Mouse (Mus musculus) stomach, embryonic 16.5 days (tissue): ENCODE measurements at regions not wholly inside any gene's neighbourhood (a gene's known extent, or its start where the extent isn't known, plus 50 kb on each side); places are given as distances from the start of the nearest gene placed in this dataset.

ENCODE experiments used
- ATAC-seq: fragments of 200-750 bp; cut with Nextera tagmentation; 2 replicates; pipeline ENCODE4 v1.8.0; 2017; ENCODE audit warnings: moderate number of reproducible peaks, moderate TSS enrichment; ENCODE audit not compliant: insufficient read depth, low FRiP score
- H3K27ac ChIP-seq: fragments of 300-500 bp; sonication (generic); 2 replicates; pipeline ENCODE4 v1.5.1; 2014; ENCODE audit warnings: low read length
- H3K27me3 ChIP-seq: fragments of 300-500 bp; sonication (generic); 2 replicates; pipeline ENCODE4 v1.6.1; 2014; ENCODE audit warnings: low read length, control low read depth, mixed read lengths; ENCODE audit not compliant: control insufficient read depth, insufficient read depth
- H3K36me3 ChIP-seq: fragments of 300-500 bp; sonication (generic); 2 replicates; pipeline ENCODE4 v1.6.1; 2014; ENCODE audit warnings: low read length; ENCODE audit not compliant: control insufficient read depth, insufficient read depth
- H3K4me1 ChIP-seq: fragments of 300-500 bp; sonication (generic); 2 replicates; pipeline ENCODE4 v1.6.1; 2014; ENCODE audit warnings: low read length, control low read depth, mixed read lengths; ENCODE audit not compliant: control insufficient read depth, insufficient read depth
- H3K4me2 ChIP-seq: fragments of 300-500 bp; sonication (generic); 2 replicates; pipeline ENCODE4 v1.6.1; 2014; ENCODE audit warnings: low read depth, low read length, mixed read lengths
- H3K4me3 ChIP-seq: fragments of 300-500 bp; sonication (generic); replicated peaks from 2 replicates; pipeline ENCODE4 v1.5.1; 2014; ENCODE audit warnings: mild to moderate bottlenecking, low read length
- H3K9ac ChIP-seq: fragments of 300-500 bp; sonication (generic); 2 replicates; pipeline ENCODE4 v1.6.1; 2014; ENCODE audit warnings: low read length
- H3K9me3 ChIP-seq: fragments of 300-500 bp; sonication (generic); replicated peaks from 2 replicates; pipeline ENCODE4 v1.6.1; 2016; ENCODE audit warnings: low read length, control low read depth; ENCODE audit not compliant: control insufficient read depth
- WGBS: fragments of 180-500 bp; shearing (Covaris S2); extraction: QIAGEN DNeasy Blood & Tissue Kit; methylation state at CpG from one replicate; pipeline ENCODE4 v1.1.7; 2014; 5-methylcytosine and 5-hydroxymethylcytosine counted together

GRCm38 (mm10) chr12:106310171-106310570 lies 300.1 kb downstream of the Vrk1 start:
- no peaks in the 10 kb centered on the region for H3K9me3 ChIP-seq
- H3K27me3 ChIP-seq = no peaks in the 10 kb centered on the region; the same call in 1 of the 2 replicates
- WGBS = 55% methylated on average over 6 of the region's 6 CpGs
- no peak overlapping the region for H3K27ac ChIP-seq
- H3K9ac ChIP-seq = no peak overlapping the region
- no peaks in the 10 kb centered on the region for H3K36me3 ChIP-seq
- no peaks in the 10 kb centered on the region for H3K4me1 ChIP-seq
- H3K4me2 ChIP-seq = peak overlapping the region; percentile 79
- no peak for ATAC-seq
- H3K4me3 ChIP-seq = peak overlapping the region; percentile 57; the same call in 1 of the 2 replicates

DNA sequence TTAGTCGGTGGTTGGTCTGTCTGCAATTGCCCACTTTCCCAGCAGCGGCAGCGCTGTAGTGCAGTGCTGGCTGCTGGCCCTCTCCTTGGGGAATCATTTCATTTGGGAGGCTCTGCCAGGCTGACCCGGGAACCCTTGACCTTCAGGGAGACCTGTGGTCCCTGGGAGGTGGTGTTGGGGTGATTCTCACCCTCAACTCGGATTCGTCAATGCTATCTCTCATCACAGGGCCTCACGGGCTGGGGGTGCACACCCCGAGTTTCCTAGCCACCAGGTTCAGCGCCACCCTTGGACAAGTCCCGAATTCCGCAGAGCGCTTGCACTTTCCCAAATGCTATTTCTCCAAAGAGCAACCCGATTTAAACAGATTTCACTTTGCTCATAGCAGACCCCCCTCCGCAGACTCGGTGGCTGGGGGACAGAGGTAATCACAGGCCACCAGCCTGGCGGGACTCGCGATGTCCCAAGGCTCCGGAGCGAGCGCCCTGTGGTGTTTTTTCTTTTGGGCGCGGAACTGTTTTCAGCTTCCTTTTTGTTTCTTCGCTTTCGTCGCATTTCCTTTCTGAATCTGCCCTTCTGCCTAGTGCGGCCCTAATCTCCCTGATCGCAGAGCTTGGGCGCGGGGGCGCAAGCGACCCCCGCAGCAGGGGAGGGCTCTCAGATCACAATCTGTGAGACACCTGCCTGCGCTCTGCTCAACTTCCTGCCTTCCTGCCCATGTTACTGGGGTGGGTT lies 300.7 kb downstream of the Vrk1 start:
- no peak overlapping the region for H3K27ac ChIP-seq
- H3K4me1 ChIP-seq = no peaks in the 10 kb centered on the region
- no peaks in the 10 kb centered on the region for H3K9me3 ChIP-seq
- under 1% methylated on average over 34 of the region's 34 CpGs for WGBS
- H3K27me3 ChIP-seq = no peaks in the 10 kb centered on the region; the same call in 1 of the 2 replicates
- H3K4me3 ChIP-seq = peak overlapping the region; percentile 57
- H3K4me2 ChIP-seq = peak overlapping the region; percentile 79
- no peak for ATAC-seq
- H3K9ac ChIP-seq = peak overlapping the region; percentile 71
- H3K36me3 ChIP-seq = no peaks in the 10 kb centered on the region

DNA sequence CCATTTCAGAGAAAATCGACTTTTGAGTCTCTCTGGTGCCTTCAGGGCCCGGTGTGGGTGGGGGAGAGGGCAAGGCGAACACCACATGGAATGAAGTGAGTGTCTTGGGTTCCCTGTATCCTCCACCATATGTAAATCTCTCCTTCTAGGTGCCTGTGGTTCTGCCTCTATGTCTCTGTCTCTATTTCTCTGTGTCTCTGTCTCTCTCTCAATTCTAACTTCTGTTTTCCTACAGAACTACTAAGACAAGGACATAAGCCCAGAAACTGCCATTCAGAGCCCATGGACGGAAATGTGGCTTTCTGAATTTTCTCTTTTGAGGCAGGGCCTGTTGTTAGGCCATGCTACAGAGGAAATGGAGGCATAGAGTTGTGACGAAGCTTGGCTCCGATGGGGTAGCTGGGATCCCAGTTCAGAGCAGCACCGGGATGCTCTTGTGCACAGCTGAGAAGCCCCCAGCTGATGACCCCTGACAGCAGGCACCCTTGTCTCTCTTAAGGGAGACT lies 301.3 kb downstream of the Vrk1 start:
- no peaks in the 10 kb centered on the region for H3K4me1 ChIP-seq
- H3K27ac ChIP-seq = no peak overlapping the region
- H3K9me3 ChIP-seq = no peaks in the 10 kb centered on the region
- no peaks in the 10 kb centered on the region; the same call in 1 of the 2 replicates for H3K27me3 ChIP-seq
- H3K4me3 ChIP-seq = peak overlapping the region; percentile 57
- H3K4me2 ChIP-seq = peak overlapping the region; percentile 79
- 55% methylated on average over 7 of the region's 7 CpGs for WGBS
- ATAC-seq = no peak
- no peaks in the 10 kb centered on the region for H3K36me3 ChIP-seq
- peak overlapping the region; percentile 71 for H3K9ac ChIP-seq

DNA sequence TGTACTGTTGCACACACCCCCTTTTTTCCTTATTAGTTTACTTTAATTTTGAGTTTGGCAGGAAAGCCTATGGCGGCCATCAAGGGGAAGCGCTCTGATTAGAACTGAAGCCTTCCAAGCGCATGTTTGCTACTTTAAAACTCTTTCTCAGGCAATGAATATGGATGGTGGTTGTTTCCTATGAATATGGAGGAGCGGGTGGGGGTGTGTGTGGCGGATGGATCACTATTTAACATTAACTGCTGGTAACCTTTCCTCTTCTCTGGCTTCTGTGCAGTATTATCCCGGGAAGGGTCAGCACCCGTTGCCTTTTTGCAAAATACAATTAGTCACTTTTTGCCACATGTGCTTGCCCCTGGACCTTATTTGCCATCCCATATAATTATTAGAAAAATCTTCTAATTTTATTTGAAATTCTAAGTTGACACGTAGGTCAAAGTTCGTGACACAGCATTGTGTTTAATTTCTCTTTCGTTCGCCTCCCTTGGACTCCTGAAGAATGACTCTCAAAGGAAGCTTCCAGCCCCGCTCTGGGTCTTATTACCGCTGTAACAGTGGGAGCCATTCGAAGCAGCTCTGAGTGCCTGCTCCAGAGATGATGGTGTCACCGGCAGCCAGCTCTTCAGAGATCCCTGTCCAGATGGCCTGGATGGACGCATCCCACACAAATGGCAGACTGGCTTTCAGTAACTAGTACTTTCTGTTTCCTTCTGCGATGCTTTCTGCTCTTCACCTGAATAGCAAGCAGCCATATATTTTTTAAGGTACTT lies 302.0 kb downstream of the Vrk1 start:
- no peaks in the 10 kb centered on the region; the same call in 1 of the 2 replicates for H3K27me3 ChIP-seq
- no peak for ATAC-seq
- WGBS = 82% methylated on average over 17 of the region's 17 CpGs
- no peak overlapping the region for H3K27ac ChIP-seq
- no peak overlapping the region for H3K4me2 ChIP-seq
- no peak overlapping the region for H3K4me3 ChIP-seq
- no peaks in the 10 kb centered on the region for H3K36me3 ChIP-seq
- no peaks in the 10 kb centered on the region for H3K9me3 ChIP-seq
- H3K9ac ChIP-seq = no peak overlapping the region
- no peaks in the 10 kb centered on the region for H3K4me1 ChIP-seq

DNA sequence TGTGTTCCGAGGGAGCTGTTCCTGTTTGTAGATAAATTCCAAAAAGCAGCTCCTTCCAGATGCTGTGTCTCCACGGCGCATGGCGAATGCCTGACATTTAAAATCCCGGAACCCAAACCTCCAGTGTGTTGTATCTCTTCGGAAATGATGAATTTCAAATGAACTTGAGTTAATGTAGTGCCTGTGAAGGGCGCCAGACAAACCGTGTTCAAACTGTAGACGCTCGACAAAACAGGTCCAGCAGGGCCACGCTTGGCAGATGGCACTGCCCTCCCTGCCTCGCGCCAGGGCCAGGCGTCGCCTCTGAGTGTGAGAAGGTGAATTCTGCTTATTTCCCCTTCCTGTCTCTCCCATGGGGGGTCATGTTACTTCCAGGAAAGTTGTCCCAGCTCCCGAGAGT lies 307.7 kb downstream of the Vrk1 start:
- H3K4me2 ChIP-seq = no peak overlapping the region
- H3K9ac ChIP-seq = no peak overlapping the region
- H3K27ac ChIP-seq = no peak overlapping the region
- H3K27me3 ChIP-seq = no peaks in the 10 kb centered on the region
- no peaks in the 10 kb centered on the region for H3K9me3 ChIP-seq
- H3K4me3 ChIP-seq = no peak overlapping the region
- ATAC-seq = no peak
- H3K36me3 ChIP-seq = no peaks in the 10 kb centered on the region
- H3K4me1 ChIP-seq = no peaks in the 10 kb centered on the region
- WGBS = 83% methylated on average over 16 of the region's 16 CpGs

DNA sequence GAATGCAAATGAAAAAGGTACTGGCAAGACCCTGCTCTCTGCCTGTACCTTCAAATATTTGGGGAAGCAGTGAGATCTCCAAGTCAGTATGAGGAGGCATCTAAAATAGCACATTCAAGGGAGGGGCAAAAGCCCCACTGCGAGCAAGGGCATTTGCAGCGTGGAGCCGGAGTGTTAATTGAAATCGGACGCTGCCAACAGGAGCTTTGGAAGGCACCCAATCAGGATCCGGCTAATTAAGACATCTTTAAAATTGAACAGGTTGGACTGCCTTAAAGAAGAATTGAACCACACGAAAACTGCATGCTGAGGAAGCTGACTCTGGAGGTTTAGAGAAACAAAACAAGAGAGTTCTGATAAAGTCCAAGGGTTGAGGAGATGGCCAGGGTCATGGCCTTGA lies 311.5 kb downstream of the Vrk1 start:
- Histone ChIP-seq H3K36me3 (no peaks in the 10 kb centered on the region), H3K4me2 (no peak overlapping the region), H3K27me3 (no peaks in the 10 kb centered on the region), H3K4me1 (no peaks in the 10 kb centered on the region), H3K9me3 (no peaks in the 10 kb centered on the region), H3K4me3 (no peak overlapping the region), H3K9ac (no peak overlapping the region), H3K27ac (no peak overlapping the region)
- no peak for ATAC-seq
- 85% methylated on average over 7 of the region's 7 CpGs for WGBS

GRCm38 (mm10) chr12:106326611-106327010 lies 316.6 kb downstream of the Vrk1 start:
- no peak overlapping the region for H3K9ac ChIP-seq
- H3K36me3 ChIP-seq = no peaks in the 10 kb centered on the region
- no peak for ATAC-seq
- 66% methylated on average over 4 of the region's 4 CpGs for WGBS
- H3K9me3 ChIP-seq = no peaks in the 10 kb centered on the region
- H3K4me1 ChIP-seq = no peaks in the 10 kb centered on the region
- no peak overlapping the region for H3K4me2 ChIP-seq
- H3K27ac ChIP-seq = no peak overlapping the region
- no peaks in the 10 kb centered on the region for H3K27me3 ChIP-seq
- no peak overlapping the region for H3K4me3 ChIP-seq

DNA sequence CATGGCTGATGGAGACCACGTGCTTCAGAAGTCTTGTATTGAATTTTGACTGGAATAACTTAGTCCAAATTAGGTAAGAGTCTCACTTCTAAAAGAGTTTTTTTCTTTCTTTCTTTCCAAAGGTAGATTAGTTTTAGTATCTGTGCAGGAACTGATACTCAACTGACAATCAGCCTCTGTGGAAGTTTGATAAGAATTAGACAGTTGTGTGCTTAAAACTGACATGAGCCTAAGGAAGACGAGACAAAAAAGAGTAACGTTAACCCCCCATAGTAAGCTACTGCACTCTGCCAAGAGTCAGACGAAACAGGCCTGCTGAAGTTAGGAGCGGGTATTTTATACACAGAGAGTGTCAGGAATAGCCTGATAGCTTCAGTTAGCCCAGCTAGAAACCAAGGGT lies 317.3 kb downstream of the Vrk1 start:
- H3K9ac ChIP-seq = no peak overlapping the region
- no peaks in the 10 kb centered on the region for H3K36me3 ChIP-seq
- no peak for ATAC-seq
- no peak overlapping the region for H3K4me3 ChIP-seq
- H3K4me2 ChIP-seq = no peak overlapping the region
- H3K27me3 ChIP-seq = no peaks in the 10 kb centered on the region
- H3K4me1 ChIP-seq = no peaks in the 10 kb centered on the region
- 64% methylated on average over 5 of the region's 5 CpGs for WGBS
- no peak overlapping the region for H3K27ac ChIP-seq
- no peaks in the 10 kb centered on the region for H3K9me3 ChIP-seq

DNA sequence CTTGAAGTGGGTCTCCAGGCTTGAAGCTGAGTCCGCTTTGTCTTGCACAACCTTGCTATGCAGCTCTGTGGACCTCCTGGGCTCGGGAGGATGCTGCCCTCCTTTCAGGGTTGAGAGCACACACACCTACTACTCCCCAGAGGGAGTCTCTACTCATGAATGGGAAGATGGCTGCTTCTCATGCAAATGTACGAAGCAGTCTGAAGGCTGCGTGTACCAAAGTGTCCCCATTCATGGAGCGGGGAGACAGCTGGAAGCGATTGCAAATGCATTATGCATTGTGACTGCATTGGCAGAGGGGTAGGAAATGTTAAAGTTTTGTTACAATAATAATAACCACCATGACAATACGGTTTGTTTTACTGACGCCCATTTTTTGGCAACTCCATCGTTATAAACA lies 347.8 kb downstream of the Vrk1 start:
- Histone ChIP-seq H3K27ac (no peak overlapping the region), H3K27me3 (no peaks in the 10 kb centered on the region), H3K9ac (no peak overlapping the region), H3K4me1 (no peaks in the 10 kb centered on the region), H3K4me3 (no peak overlapping the region), H3K4me2 (no peak overlapping the region), H3K9me3 (no peaks in the 10 kb centered on the region), H3K36me3 (no peaks in the 10 kb centered on the region)
- 90% methylated on average over 9 of the region's 9 CpGs for WGBS
- ATAC-seq = no peak
